ENCODE assay signal across 7 mouse cellular contexts in the genomic region with DNA sequence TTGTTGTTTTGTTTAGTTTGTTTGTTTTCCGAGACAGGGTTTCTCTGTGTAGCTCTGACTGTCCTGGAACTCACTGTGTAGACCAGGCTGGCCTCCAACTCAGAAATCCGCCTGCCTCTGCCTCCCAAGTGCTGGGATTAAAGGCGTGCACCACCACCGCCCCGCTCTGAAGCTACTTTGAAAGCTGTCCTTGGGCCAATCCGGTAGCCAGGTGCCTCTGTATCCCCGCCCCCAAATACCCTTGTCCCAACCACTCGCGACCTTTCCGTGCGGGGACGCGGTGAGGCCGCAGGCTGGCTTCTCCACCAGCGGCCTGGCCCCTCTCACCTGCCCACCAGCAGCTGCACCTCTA. TPM values are rescaled to one million over a fixed set of nuclear protein-coding genes. Genes with fewer than 3 reads are reported as not detected.
DNase-seq lines count a peak whose midpoint lies in the region; ATAC-seq and TF ChIP-seq lines count a peak whose summit lies in the region.
"Not testable (repeated sequence)": the region's sequence is repeated elsewhere in the genome, so short reads cannot be mapped to it uniquely, and the experiment has no call there.

No protein-coding gene starts in this region.

- H3K27ac ChIP-seq in bone marrow, adult 2 months (ENCODE audit: control insufficient read depth, insufficient read depth, low read depth, low read length, poor library complexity): peak overlapping the region; percentile 86
- peak overlapping the region; percentile 93 for H3K27ac ChIP-seq in heart, embryonic 12.5 days (ENCODE audit: poor library complexity, severe bottlenecking)
- peak overlapping the region; percentile 87 for H3K27ac ChIP-seq in intestine, embryonic 14.5 days (ENCODE audit: low read depth)
- H3K27ac ChIP-seq in limb, embryonic 14.5 days (replicated peaks; ENCODE audit: low read depth, low read length): peak overlapping the region; percentile 91
- H3K27ac ChIP-seq in neural tube, embryonic 13.5 days (replicated peaks): peak overlapping the region; percentile 95

- H3K9me3 ChIP-seq in erythroblast, embryonic 14.5 days (ENCODE audit: control insufficient read depth, low read length); heart, embryonic 12.5 days (replicated peaks); intestine, embryonic 14.5 days (ENCODE audit: control insufficient read depth, low read length); limb, embryonic 14.5 days (ENCODE audit: control insufficient read depth, low read length); neural tube, embryonic 13.5 days: not testable (repeated sequence)

- ATAC-seq in heart, embryonic 12.5 days (ENCODE audit: insufficient number of reproducible peaks, low FRiP score): peak; percentile 81
- ATAC-seq in intestine, embryonic 14.5 days (replicated peaks; ENCODE audit: low FRiP score, low TSS enrichment, low read depth): peak; percentile 71
- ATAC-seq in limb, embryonic 14.5 days (ENCODE audit: low FRiP score, low read depth): peak; percentile 50
- ATAC-seq in megakaryocyte, adult 5-6 weeks (ENCODE audit: poor library complexity, severe bottlenecking): peak; percentile 58
- peak; percentile 71 for ATAC-seq in neural tube, embryonic 13.5 days (ENCODE audit: low read depth)

- H3K9ac ChIP-seq in heart, embryonic 12.5 days: peak overlapping the region; percentile 82
- peak overlapping the region; percentile 73 for H3K9ac ChIP-seq in intestine, embryonic 14.5 days (ENCODE audit: low read length)
- H3K9ac ChIP-seq in limb, embryonic 14.5 days (ENCODE audit: low read depth, low read length, severe bottlenecking): peak overlapping the region; percentile 69
- peak overlapping the region; percentile 83 for H3K9ac ChIP-seq in neural tube, embryonic 13.5 days

- not testable (repeated sequence) for H3K27me3 ChIP-seq in erythroblast, embryonic 14.5 days (ENCODE audit: control insufficient read depth); heart, embryonic 12.5 days (replicated peaks); intestine, embryonic 14.5 days (replicated peaks; ENCODE audit: control insufficient read depth, insufficient read depth, low read length); limb, embryonic 14.5 days (ENCODE audit: control insufficient read depth, insufficient read depth, low read length); neural tube, embryonic 13.5 days

- H3K4me1 ChIP-seq in bone marrow, adult 2 months (ENCODE audit: control insufficient read depth, insufficient read depth, low read length); intestine, embryonic 14.5 days (replicated peaks; ENCODE audit: control insufficient read depth, insufficient read depth, low read length); limb, embryonic 14.5 days (ENCODE audit: control insufficient read depth, insufficient read depth, low read length): not testable (repeated sequence)
- H3K4me1 ChIP-seq in erythroblast, embryonic 14.5 days (ENCODE audit: control insufficient read depth): peaks cover 34% of the 10 kb centered on the region
- peaks cover 17% of the 10 kb centered on the region for H3K4me1 ChIP-seq in heart, embryonic 12.5 days (replicated peaks)
- H3K4me1 ChIP-seq in neural tube, embryonic 13.5 days (replicated peaks): peaks cover 29% of the 10 kb centered on the region

- TF ChIP-seq CTCF in bone marrow, adult 2 months (IDR thresholded peaks at IDR 0.05; ENCODE audit: control insufficient read depth, insufficient read depth, low read length): not testable (repeated sequence)

- not testable (repeated sequence) for H3K36me3 ChIP-seq in erythroblast, embryonic 14.5 days (ENCODE audit: control insufficient read depth); heart, embryonic 12.5 days; intestine, embryonic 14.5 days (ENCODE audit: control insufficient read depth, insufficient read depth, low read length); limb, embryonic 14.5 days (ENCODE audit: control insufficient read depth, insufficient read depth, low read length); neural tube, embryonic 13.5 days

- peak overlapping the region; percentile 92 for H3K4me3 ChIP-seq in bone marrow, adult 2 months (replicated peaks; ENCODE audit: control insufficient read depth, low read depth, low read length)
- peak overlapping the region; percentile 97 for H3K4me3 ChIP-seq in erythroblast, embryonic 14.5 days (replicated peaks)
- H3K4me3 ChIP-seq in heart, embryonic 12.5 days: peak overlapping the region; percentile 68
- peak overlapping the region; percentile 79 for H3K4me3 ChIP-seq in intestine, embryonic 14.5 days (ENCODE audit: low read depth, low read length)
- peak overlapping the region; percentile 69 for H3K4me3 ChIP-seq in limb, embryonic 14.5 days (replicated peaks; ENCODE audit: low read length)
- H3K4me3 ChIP-seq in neural tube, embryonic 13.5 days: peak overlapping the region; percentile 68

- DNase-seq in intestine, embryonic 14.5 days (ENCODE audit: low spot score); limb, embryonic 14.5 days (ENCODE audit: low spot score): not testable (repeated sequence)

- 5% methylated on average over 15 of the region's 15 CpGs for WGBS in bone marrow, adult 2 months
- 4% methylated on average over 15 of the region's 15 CpGs for WGBS in heart, embryonic 12.5 days
- 5% methylated on average over 15 of the region's 15 CpGs for WGBS in intestine, embryonic 14.5 days
- WGBS in limb, embryonic 14.5 days: 6% methylated on average over 15 of the region's 15 CpGs
- WGBS in neural tube, embryonic 13.5 days: 5% methylated on average over 15 of the region's 15 CpGs

- TF ChIP-seq POLR2A in bone marrow, adult 2 months (IDR thresholded peaks at IDR 0.05; ENCODE audit: borderline replicate concordance, control insufficient read depth, low read depth, low read length); limb, embryonic 14.5 days (IDR thresholded peaks at IDR 0.05; ENCODE audit: borderline replicate concordance, extremely low read depth, insufficient read depth, insufficient read length): not testable (repeated sequence)

- H3K4me2 ChIP-seq in heart, embryonic 12.5 days: peak overlapping the region; percentile 58
- peak overlapping the region; percentile 48 for H3K4me2 ChIP-seq in intestine, embryonic 14.5 days (ENCODE audit: low read length)
- H3K4me2 ChIP-seq in limb, embryonic 14.5 days (replicated peaks; ENCODE audit: low read depth, low read length, severe bottlenecking): peak overlapping the region; percentile 40
- peak overlapping the region; percentile 55 for H3K4me2 ChIP-seq in neural tube, embryonic 13.5 days

RNA-seq across cellular contexts. Expression of gene Slx4ip, which starts 0.3 kb away (rescaled TPM):
- polyA plus RNA-seq in bone marrow, adult 2 months (2011; ENCODE audit: insufficient read depth, insufficient read length, low replicate concordance, missing spikeins): 1.8 and 5.0 TPM in 2 replicates
- 0.05 and 0.07 TPM in 2 replicates for polyA plus RNA-seq in erythroblast, embryonic 14.5 days (2012)
- 4.9 and 5.2 TPM in 2 replicates for polyA plus RNA-seq in heart, embryonic 12.5 days (2016; fragmentation: Nextera tagmentation; extraction: Ambion mirVana)
- 5.8 and 6.1 TPM in 2 replicates for polyA plus RNA-seq in intestine, embryonic 14.5 days (2014; fragmentation: Nextera tagmentation; extraction: Ambion mirVana)
- polyA plus RNA-seq in limb, embryonic 14.5 days (2012; rRNA removed): 3.0 and 3.4 TPM in 2 replicates
- polyA plus RNA-seq in limb, embryonic 14.5 days (2014; fragmentation: Nextera tagmentation; extraction: Ambion mirVana): 5.3 and 6.6 TPM in 2 replicates
- total RNA-seq in megakaryocyte, adult 5-6 weeks (2015): 6.1 and 8.5 TPM in 2 replicates
- total RNA-seq in megakaryocyte, adult 5-6 weeks (2017): 3.2 and 4.3 TPM in 2 replicates
- polyA plus RNA-seq in neural tube, embryonic 13.5 days (2015; fragmentation: Nextera tagmentation; extraction: Ambion mirVana): 12.3 and 14.3 TPM in 2 replicates

RNA-seq across cellular contexts. Expression of gene AL731706.1, which starts 0.5 kb away (rescaled TPM):
- 4.3 and 13.9 TPM in 2 replicates for polyA plus RNA-seq in bone marrow, adult 2 months (2011; ENCODE audit: insufficient read depth, insufficient read length, low replicate concordance, missing spikeins)
- 0.08 TPM in 2 replicates for polyA plus RNA-seq in erythroblast, embryonic 14.5 days (2012)
- polyA plus RNA-seq in heart, embryonic 12.5 days (2016; fragmentation: Nextera tagmentation; extraction: Ambion mirVana): 35.9 and 39.1 TPM in 2 replicates
- 38.1 and 43.5 TPM in 2 replicates for polyA plus RNA-seq in intestine, embryonic 14.5 days (2014; fragmentation: Nextera tagmentation; extraction: Ambion mirVana)
- polyA plus RNA-seq in limb, embryonic 14.5 days (2012; rRNA removed): 14.4 and 17.4 TPM in 2 replicates
- 33.3 and 37.8 TPM in 2 replicates for polyA plus RNA-seq in limb, embryonic 14.5 days (2014; fragmentation: Nextera tagmentation; extraction: Ambion mirVana)
- 8.2 and 9.1 TPM in 2 replicates for total RNA-seq in megakaryocyte, adult 5-6 weeks (2015)
- 15.7 and 18.2 TPM in 2 replicates for total RNA-seq in megakaryocyte, adult 5-6 weeks (2017)
- polyA plus RNA-seq in neural tube, embryonic 13.5 days (2015; fragmentation: Nextera tagmentation; extraction: Ambion mirVana): 18.1 and 29.4 TPM in 2 replicates

RNA-seq across cellular contexts. Expression of gene Mkks, which starts 0.5 kb away (rescaled TPM):
- 2.3 and 6.8 TPM in 2 replicates for polyA plus RNA-seq in bone marrow, adult 2 months (2011; ENCODE audit: insufficient read depth, insufficient read length, low replicate concordance, missing spikeins)
- polyA plus RNA-seq in erythroblast, embryonic 14.5 days (2012): 0.07 TPM in 1 of 2 replicates, not detected in the other
- polyA plus RNA-seq in heart, embryonic 12.5 days (2016; fragmentation: Nextera tagmentation; extraction: Ambion mirVana): 18.5 and 20.3 TPM in 2 replicates
- polyA plus RNA-seq in intestine, embryonic 14.5 days (2014; fragmentation: Nextera tagmentation; extraction: Ambion mirVana): 15.5 and 16.2 TPM in 2 replicates
- 9.9 and 10.7 TPM in 2 replicates for polyA plus RNA-seq in limb, embryonic 14.5 days (2012; rRNA removed)
- polyA plus RNA-seq in limb, embryonic 14.5 days (2014; fragmentation: Nextera tagmentation; extraction: Ambion mirVana): 12.6 and 12.7 TPM in 2 replicates
- total RNA-seq in megakaryocyte, adult 5-6 weeks (2015): 22.0 and 25.6 TPM in 2 replicates
- 4.8 and 5.9 TPM in 2 replicates for total RNA-seq in megakaryocyte, adult 5-6 weeks (2017)
- polyA plus RNA-seq in neural tube, embryonic 13.5 days (2015; fragmentation: Nextera tagmentation; extraction: Ambion mirVana): 14.2 and 17.3 TPM in 2 replicates

RNA-seq across cellular contexts. Expression of gene AL731706.2, which starts 5.2 kb away (rescaled TPM):
- polyA plus RNA-seq in bone marrow, adult 2 months (2011; ENCODE audit: insufficient read depth, insufficient read length, low replicate concordance, missing spikeins): 13.1 TPM in 1 of 2 replicates, not detected in the other
- polyA plus RNA-seq in erythroblast, embryonic 14.5 days (2012): not detected in 2 replicates
- polyA plus RNA-seq in heart, embryonic 12.5 days (2016; fragmentation: Nextera tagmentation; extraction: Ambion mirVana): 33.9 and 35.2 TPM in 2 replicates
- 48.4 and 49.0 TPM in 2 replicates for polyA plus RNA-seq in intestine, embryonic 14.5 days (2014; fragmentation: Nextera tagmentation; extraction: Ambion mirVana)
- not detected in 2 replicates for polyA plus RNA-seq in limb, embryonic 14.5 days (2012; rRNA removed)
- polyA plus RNA-seq in limb, embryonic 14.5 days (2014; fragmentation: Nextera tagmentation; extraction: Ambion mirVana): 46.1 and 52.3 TPM in 2 replicates
- 35.9 and 57.9 TPM in 2 replicates for total RNA-seq in megakaryocyte, adult 5-6 weeks (2015)
- total RNA-seq in megakaryocyte, adult 5-6 weeks (2017): not detected in 2 replicates
- 17.6 and 28.8 TPM in 2 replicates for polyA plus RNA-seq in neural tube, embryonic 13.5 days (2015; fragmentation: Nextera tagmentation; extraction: Ambion mirVana)
